Mouse (Mus musculus): ENCODE results near the gene Slc35f6.

DNA sequence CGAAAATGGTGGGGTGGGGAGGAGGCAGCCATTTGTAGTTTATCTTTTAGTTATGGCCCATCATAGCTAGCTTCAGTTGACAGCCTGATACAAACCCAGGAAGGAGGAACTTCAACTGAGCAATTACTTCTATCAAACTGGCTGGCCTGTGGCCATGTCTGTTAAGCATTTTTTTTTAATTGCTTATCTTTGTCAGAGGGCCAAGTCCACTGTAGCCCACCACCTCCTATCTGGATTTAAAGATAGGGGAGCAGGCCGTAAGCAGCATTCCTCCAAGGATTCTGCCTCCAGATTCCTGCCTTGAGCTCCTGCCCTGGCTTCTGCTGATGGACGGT, 21.7 kb downstream of the Slc35f6 start:
- no peak for TF ChIP-seq CTCF (conservative IDR thresholded peaks at IDR 0.05; ENCODE audit: low read length)
- no peak for TF ChIP-seq POU5F1 (IDR thresholded peaks at IDR 0.05; ENCODE audit: borderline replicate concordance, low read length)
- no peak for TF ChIP-seq NANOG (IDR thresholded peaks at IDR 0.05; ENCODE audit: borderline replicate concordance, low read length)
